Mouse (Mus musculus) embryo, embryonic 10.5 days (tissue): ENCODE results near the gene Golt1b.
"Not testable (repeated sequence)": the region's sequence is repeated elsewhere in the genome, so short reads cannot be mapped to it uniquely, and the experiment has no call there.

Source experiments
- DNase-seq: peaks from one replicate; pipeline ENCODE4 v3.0.0-alpha.2; 2015; ENCODE audit warnings: low spot score

The Golt1b gene

GRCm38 (mm10) chr6:142387011-142387754, at the start of gene Golt1b, which contains the start of gene Recql:
Gene Golt1b (plus strand): TSS chr6:142387221.
Gene Recql (minus strand): TSS chr6:142387087.
- DNase-seq: peak; percentile 97

GRCm38 (mm10) chr6:142338961-142339360, 48.1 kb upstream of the Golt1b start:
- DNase-seq: no peak

GRCm38 (mm10) chr6:142339576-142339975, 47.4 kb upstream of the Golt1b start:
- DNase-seq: no peak

GRCm38 (mm10) chr6:142343561-142343960, 43.5 kb upstream of the Golt1b start:
- DNase-seq: peak; percentile 58

- DNase-seq: peak; percentile 97
Observed at GRCm38 (mm10) chr6:142345440-142346038, 41.5 kb upstream of the Golt1b start, which contains the start of gene Pyroxd1. Gene Pyroxd1 (plus strand): TSS chr6:142345654.

- peak; percentile 12 for DNase-seq
Observed at GRCm38 (mm10) chr6:142346181-142347110, 40.6 kb upstream of the Golt1b start.

- DNase-seq: no peak
Observed at GRCm38 (mm10) chr6:142347431-142348385, 39.3 kb upstream of the Golt1b start.

- not testable (repeated sequence) for DNase-seq
Observed at GRCm38 (mm10) chr6:142352099-142352498, 34.9 kb upstream of the Golt1b start.

- DNase-seq: no peak
Observed at GRCm38 (mm10) chr6:142357106-142357505, 29.9 kb upstream of the Golt1b start.

GRCm38 (mm10) chr6:142362036-142362435, 25.0 kb upstream of the Golt1b start:
- DNase-seq: no peak

GRCm38 (mm10) chr6:142363019-142363576, 23.9 kb upstream of the Golt1b start:
- peak; percentile 33 for DNase-seq

- DNase-seq: no peak
Observed at GRCm38 (mm10) chr6:142365742-142366472, 21.1 kb upstream of the Golt1b start.

- DNase-seq: no peak
Observed at GRCm38 (mm10) chr6:142366473-142367018, 20.5 kb upstream of the Golt1b start.

- no peak for DNase-seq
Observed at GRCm38 (mm10) chr6:142367565-142367964, 19.5 kb upstream of the Golt1b start.

- no peak for DNase-seq
Observed at GRCm38 (mm10) chr6:142369568-142369967, 17.5 kb upstream of the Golt1b start.

GRCm38 (mm10) chr6:142377081-142377480, 9.9 kb upstream of the Golt1b start:
- no peak for DNase-seq

GRCm38 (mm10) chr6:142378576-142379330, 8.3 kb upstream of the Golt1b start:
- no peak for DNase-seq

- DNase-seq: no peak
Observed at GRCm38 (mm10) chr6:142379961-142380360, 7.1 kb upstream of the Golt1b start.

GRCm38 (mm10) chr6:142381615-142382014, 5.4 kb upstream of the Golt1b start:
- no peak for DNase-seq
